ENCODE assay signal across 8 mouse cellular contexts in the genomic region with DNA sequence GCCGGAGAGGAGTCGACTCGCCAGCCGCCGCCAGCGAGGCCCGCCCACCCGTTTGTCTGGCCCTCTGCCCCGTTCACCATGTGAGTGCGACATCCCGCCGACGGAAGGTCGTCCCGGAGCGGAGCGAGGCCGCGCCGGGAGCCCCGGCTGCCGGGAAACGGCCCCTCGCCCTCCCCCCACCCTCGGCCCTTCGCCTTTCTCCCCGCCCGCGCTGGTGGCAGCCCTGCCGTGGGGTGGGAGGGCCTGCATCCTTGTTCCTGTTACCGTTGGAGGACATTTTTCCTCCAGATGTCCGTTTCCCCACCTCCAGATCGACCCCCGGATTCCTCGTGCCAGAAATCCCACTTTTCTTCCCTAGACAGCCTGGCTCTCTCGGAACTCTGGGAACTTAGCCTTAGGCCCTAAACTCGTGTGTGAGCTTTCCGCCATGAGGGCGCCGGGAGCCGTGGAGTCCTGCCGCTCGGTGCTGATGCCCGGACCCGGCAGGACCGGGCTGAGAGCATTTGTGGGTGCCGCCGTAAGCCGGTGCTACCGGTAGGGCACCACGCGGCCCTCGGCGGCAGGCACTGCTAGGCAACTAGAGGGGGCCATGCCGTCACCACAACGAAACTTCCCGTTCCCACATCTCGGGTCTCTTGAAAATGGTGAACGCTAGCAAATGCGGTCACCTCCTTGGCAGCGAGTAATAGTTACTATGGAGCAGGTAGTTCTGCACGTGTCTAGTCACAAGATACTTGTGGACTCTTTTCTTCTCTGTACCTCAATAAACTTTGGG. TPM values are rescaled to one million over a fixed set of nuclear protein-coding genes. Genes with fewer than 3 reads are reported as not detected.
DNase-seq lines count a peak whose midpoint lies in the region; ATAC-seq lines count a peak whose summit lies in the region.

No protein-coding gene starts in this region.

- ATAC-seq in embryonic facial prominence, embryonic 12.5 days (ENCODE audit: insufficient number of reproducible peaks, insufficient read depth, low FRiP score, low TSS enrichment) = no peak
- ATAC-seq in liver, embryonic 12.5 days = peak; percentile 67
- peak; percentile 64 for ATAC-seq in monocyte, adult 5-6 weeks (replicated peaks; ENCODE audit: insufficient number of reproducible peaks, low FRiP score, low TSS enrichment, poor library complexity, severe bottlenecking)
- peak; percentile 53 for ATAC-seq in stomach, embryonic 15.5 days (ENCODE audit: insufficient read depth, low FRiP score, low read depth)

- H3K9ac ChIP-seq in embryonic facial prominence, embryonic 12.5 days = peak overlapping the region; percentile 98
- H3K9ac ChIP-seq in liver, embryonic 12.5 days = peak overlapping the region; percentile 96
- H3K9ac ChIP-seq in stomach, embryonic 15.5 days = peak overlapping the region; percentile 97

- peak; percentile 29 for DNase-seq in ovary, postnatal 14 days (ENCODE audit: low spot score)
- no peak for DNase-seq in ovary, adult 18-20 months (ENCODE audit: low spot score)
- DNase-seq in heart, adult 9 months (ENCODE audit: low spot score in 2 of 2) = peak; percentile 48 to 59
- DNase-seq in kidney, adult 9 months = peak; percentile 50

- H3K27me3 ChIP-seq in embryonic facial prominence, embryonic 12.5 days = no peaks in the 10 kb centered on the region
- H3K27me3 ChIP-seq in liver, embryonic 12.5 days (replicated peaks) = no peaks in the 10 kb centered on the region
- no peaks in the 10 kb centered on the region for H3K27me3 ChIP-seq in stomach, embryonic 15.5 days (replicated peaks)

- peak overlapping the region; percentile 99 for H3K27ac ChIP-seq in embryonic facial prominence, embryonic 12.5 days
- H3K27ac ChIP-seq in liver, embryonic 12.5 days = peak overlapping the region; percentile 99
- peak overlapping the region; percentile 99 for H3K27ac ChIP-seq in stomach, embryonic 15.5 days

- peak overlapping the region; percentile 60 for H3K4me2 ChIP-seq in embryonic facial prominence, embryonic 12.5 days (replicated peaks)
- H3K4me2 ChIP-seq in liver, embryonic 12.5 days = peak overlapping the region; percentile 96
- peak overlapping the region; percentile 65 for H3K4me2 ChIP-seq in stomach, embryonic 15.5 days

- H3K4me1 ChIP-seq in embryonic facial prominence, embryonic 12.5 days = peaks cover 17% of the 10 kb centered on the region
- H3K4me1 ChIP-seq in liver, embryonic 12.5 days = peaks cover 50% of the 10 kb centered on the region
- H3K4me1 ChIP-seq in stomach, embryonic 15.5 days = 0 out of 2 replicates have a peak, but pooled peaks cover 5% of the 10 kb centered on the region

- under 1% methylated on average over 55 of the region's 62 CpGs for WGBS in embryonic facial prominence, embryonic 12.5 days
- WGBS in liver, embryonic 12.5 days (ENCODE audit: insufficient replicate concordance) = 1% methylated on average over 60 of the region's 62 CpGs
- WGBS in stomach, embryonic 15.5 days = under 1% methylated on average over 61 of the region's 62 CpGs

- H3K36me3 ChIP-seq in embryonic facial prominence, embryonic 12.5 days = peaks cover 6% of the 10 kb centered on the region; the same call in 1 of the 2 replicates
- peaks cover 31% of the 10 kb centered on the region for H3K36me3 ChIP-seq in liver, embryonic 12.5 days
- 0 out of 2 replicates have a peak, but pooled peaks cover 3% of the 10 kb centered on the region for H3K36me3 ChIP-seq in stomach, embryonic 15.5 days

- H3K4me3 ChIP-seq in embryonic facial prominence, embryonic 12.5 days = peak overlapping the region; percentile 98
- peak overlapping the region; percentile 84 for H3K4me3 ChIP-seq in liver, embryonic 12.5 days
- peak overlapping the region; percentile 93 for H3K4me3 ChIP-seq in stomach, embryonic 15.5 days (replicated peaks)

- no peaks in the 10 kb centered on the region for H3K9me3 ChIP-seq in embryonic facial prominence, embryonic 12.5 days
- no peaks in the 10 kb centered on the region for H3K9me3 ChIP-seq in liver, embryonic 12.5 days (replicated peaks)
- no peaks in the 10 kb centered on the region for H3K9me3 ChIP-seq in stomach, embryonic 15.5 days

RNA-seq across cellular contexts. Expression of a gene that starts 0.6 kb away (rescaled TPM):
- 541 and 578 TPM in 2 replicates for polyA plus RNA-seq in embryonic facial prominence, embryonic 12.5 days (2016; fragmentation: Nextera tagmentation; extraction: Ambion mirVana)
- polyA plus RNA-seq in liver, embryonic 12.5 days (2016; fragmentation: Nextera tagmentation; extraction: Ambion mirVana) = 406 and 407 TPM in 2 replicates
- 122 to 160 TPM (median 144 TPM) in 3 replicates for total RNA-seq in monocyte, adult 5-6 weeks (2017)
- 522 and 529 TPM in 2 replicates for polyA plus RNA-seq in stomach, embryonic 15.5 days (2015; fragmentation: Nextera tagmentation; extraction: Ambion mirVana)

RNA-seq across cellular contexts. Expression of a gene that starts 23.7 kb away (rescaled TPM):
- polyA plus RNA-seq in embryonic facial prominence, embryonic 12.5 days (2016; fragmentation: Nextera tagmentation; extraction: Ambion mirVana) = 1,967 TPM in 2 replicates
- polyA plus RNA-seq in liver, embryonic 12.5 days (2016; fragmentation: Nextera tagmentation; extraction: Ambion mirVana) = 2,130 and 2,180 TPM in 2 replicates
- 601 to 762 TPM (median 711 TPM) in 3 replicates for total RNA-seq in monocyte, adult 5-6 weeks (2017)
- polyA plus RNA-seq in stomach, embryonic 15.5 days (2015; fragmentation: Nextera tagmentation; extraction: Ambion mirVana) = 2,393 and 2,495 TPM in 2 replicates

RNA-seq across cellular contexts. Expression of a gene that starts 24.0 kb away (rescaled TPM):
- 832 and 847 TPM in 2 replicates for polyA plus RNA-seq in embryonic facial prominence, embryonic 12.5 days (2016; fragmentation: Nextera tagmentation; extraction: Ambion mirVana)
- polyA plus RNA-seq in liver, embryonic 12.5 days (2016; fragmentation: Nextera tagmentation; extraction: Ambion mirVana) = 666 and 682 TPM in 2 replicates
- 950 to 1,122 TPM (median 1,063 TPM) in 3 replicates for total RNA-seq in monocyte, adult 5-6 weeks (2017)
- 639 and 789 TPM in 2 replicates for polyA plus RNA-seq in stomach, embryonic 15.5 days (2015; fragmentation: Nextera tagmentation; extraction: Ambion mirVana)

RNA-seq across cellular contexts. Expression of a gene that starts 32.0 kb away (rescaled TPM):
- 9.0 and 9.1 TPM in 2 replicates for polyA plus RNA-seq in embryonic facial prominence, embryonic 12.5 days (2016; fragmentation: Nextera tagmentation; extraction: Ambion mirVana)
- 8.0 and 8.6 TPM in 2 replicates for polyA plus RNA-seq in liver, embryonic 12.5 days (2016; fragmentation: Nextera tagmentation; extraction: Ambion mirVana)
- total RNA-seq in monocyte, adult 5-6 weeks (2017) = 36.8 to 80.0 TPM (median 45.1 TPM) in 3 replicates
- polyA plus RNA-seq in stomach, embryonic 15.5 days (2015; fragmentation: Nextera tagmentation; extraction: Ambion mirVana) = 10.1 and 11.7 TPM in 2 replicates

RNA-seq across cellular contexts. Expression of a gene that starts 44.4 kb away (rescaled TPM):
- 94.6 and 95.2 TPM in 2 replicates for polyA plus RNA-seq in embryonic facial prominence, embryonic 12.5 days (2016; fragmentation: Nextera tagmentation; extraction: Ambion mirVana)
- polyA plus RNA-seq in liver, embryonic 12.5 days (2016; fragmentation: Nextera tagmentation; extraction: Ambion mirVana) = 88.9 and 93.3 TPM in 2 replicates
- total RNA-seq in monocyte, adult 5-6 weeks (2017) = 8.2 to 17.1 TPM (median 11.8 TPM) in 3 replicates
- polyA plus RNA-seq in stomach, embryonic 15.5 days (2015; fragmentation: Nextera tagmentation; extraction: Ambion mirVana) = 69.9 and 75.1 TPM in 2 replicates
